Mouse (Mus musculus) limb, embryonic 14.5 days (tissue): ENCODE results near the gene Adgrg5. TPM values are rescaled to one million over a fixed set of nuclear protein-coding genes. Genes with fewer than 3 reads are reported as not detected.

ENCODE experiments used
- ATAC-seq: fragments of 200-750 bp; cut with Nextera tagmentation; 2 replicates; pipeline ENCODE4 v1.8.0; 2017; ENCODE audit warnings: low read depth, moderate number of reproducible peaks, moderate TSS enrichment; ENCODE audit not compliant: low FRiP score
- DNase-seq: peaks from one replicate; pipeline ENCODE4 v3.0.0-alpha.2; 2015; ENCODE audit warnings: low spot score
- H3K27ac ChIP-seq: fragments of 300-500 bp; sonication (generic); replicated peaks from 2 replicates; pipeline ENCODE4 v1.5.1; 2014; ENCODE audit warnings: low read depth, mild to moderate bottlenecking, low read length, moderate library complexity, mixed read lengths
- H3K27me3 ChIP-seq: fragments of 300-500 bp; sonication (generic); 2 replicates; pipeline ENCODE4 v1.6.1; 2014; ENCODE audit warnings: low read length, mixed read lengths; ENCODE audit not compliant: control insufficient read depth, insufficient read depth
- H3K36me3 ChIP-seq: fragments of 300-500 bp; sonication (generic); 2 replicates; pipeline ENCODE4 v1.6.1; 2014; ENCODE audit warnings: mild to moderate bottlenecking, low read length, moderate library complexity, mixed read lengths; ENCODE audit not compliant: control insufficient read depth, insufficient read depth
- H3K4me1 ChIP-seq: fragments of 300-500 bp; sonication (generic); 2 replicates; pipeline ENCODE4 v1.6.1; 2014; ENCODE audit warnings: antibody characterized with exemption, low read length, mixed read lengths; ENCODE audit not compliant: control insufficient read depth, insufficient read depth
- H3K4me2 ChIP-seq: fragments of 300-500 bp; sonication (generic); replicated peaks from 2 replicates; pipeline ENCODE4 v1.6.1; 2014; ENCODE audit warnings: low read depth, mild to moderate bottlenecking, low read length, moderate library complexity; ENCODE audit not compliant: severe bottlenecking
- H3K4me3 ChIP-seq: fragments of 300-500 bp; sonication (generic); replicated peaks from 2 replicates; pipeline ENCODE4 v1.5.1; 2014; ENCODE audit warnings: low read length
- H3K9ac ChIP-seq: fragments of 300-500 bp; sonication (generic); 2 replicates; pipeline ENCODE4 v1.6.1; 2014; ENCODE audit warnings: mild to moderate bottlenecking, low read depth, low read length, moderate library complexity; ENCODE audit not compliant: severe bottlenecking
- H3K9me3 ChIP-seq: fragments of 300-500 bp; sonication (generic); 2 replicates; pipeline ENCODE4 v1.6.1; 2016; ENCODE audit warnings: low read length; ENCODE audit not compliant: control insufficient read depth
- POLR2A ChIP-seq: fragments of 200-500 bp; IDR thresholded peaks from 2 replicates; pipeline ENCODE4 v1.8.0; 2012; ENCODE audit warnings: inconsistent platforms, mild to moderate bottlenecking, moderate library complexity, borderline replicate concordance; ENCODE audit not compliant: insufficient read depth, insufficient read length; ENCODE audit errors: extremely low read depth
- WGBS: fragments of 180-500 bp; shearing (Covaris S2); extraction: QIAGEN DNeasy Blood & Tissue Kit; methylation state at CpG from one replicate; pipeline ENCODE4 v1.1.7; 2014; 5-methylcytosine and 5-hydroxymethylcytosine counted together
- polyA plus RNA-seq, 2 experiments: library from polyadenylated mRNA; depleted of rRNA in 1 of 2; stranded (reverse) in 1 of 2; unstranded in 1 of 2; fragments of >200 nt; fragmentation: Nextera tagmentation in 1 of 2; extraction: Ambion mirVana in 1 of 2; gene quantifications; 2 replicates each; pipeline versions ENCODE4 v1.2.1 to v1.2.3; 2012 to 2014

Gene Adgrg5
- polyA plus RNA-seq, 2 experiments = 0.33 to 0.45 TPM

DNA sequence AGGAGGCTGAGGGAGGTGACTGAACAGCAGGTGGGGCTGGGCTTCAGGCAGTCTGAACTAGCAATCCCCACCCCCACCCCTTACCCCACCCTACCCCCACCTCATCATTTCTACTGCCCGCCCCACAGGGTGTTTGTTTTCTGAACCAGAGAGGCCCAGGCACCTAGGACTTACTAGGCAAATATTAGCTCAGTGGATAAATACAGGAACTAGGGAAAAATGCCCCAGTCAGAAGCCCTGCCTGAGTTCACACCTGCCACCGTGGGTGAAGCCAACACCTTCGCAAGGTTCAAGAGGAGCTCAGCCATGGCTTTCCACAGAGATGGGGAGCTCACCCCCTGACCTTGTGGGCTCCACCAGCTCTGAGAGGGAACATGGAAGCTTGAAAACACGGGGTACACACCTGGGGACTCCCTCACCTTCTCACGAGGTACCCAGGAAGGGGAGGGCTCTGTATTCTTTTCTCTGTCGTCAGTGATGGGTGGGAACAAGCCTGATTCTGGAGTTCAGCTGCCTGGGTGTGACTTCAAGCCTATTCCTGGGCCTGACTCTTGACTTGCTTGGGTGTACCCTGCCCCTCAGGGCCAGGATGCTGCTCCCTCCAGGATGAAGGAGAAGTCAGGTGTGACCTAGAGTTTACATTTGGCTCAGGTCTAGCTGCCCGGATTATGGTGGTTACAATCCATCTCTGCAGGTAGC, 51.1 kb downstream of the Adgrg5 start, which contains the start of gene Adgrg1:
Adgrg1 (plus strand) TSS at position 285 of the 699 bp plus-strand sequence.
- DNase-seq (no peak), ATAC-seq (no peak)
- WGBS = 45% methylated on average over 7 of the region's 7 CpGs
- Histone ChIP-seq H3K4me1 (peaks cover 19% of the 10 kb centered on the region), H3K27me3 (no peaks in the 10 kb centered on the region; the same call in 1 of the 2 replicates), H3K4me3 (no peak within 1 kb of the TSS), H3K9me3 (no peaks in the 10 kb centered on the region), H3K27ac (no peak within 1 kb of the TSS), H3K9ac (no peak within 1 kb of the TSS), H3K4me2 (no peak within 1 kb of the TSS), H3K36me3 (no peaks in the 10 kb centered on the region)
- no peak for TF ChIP-seq POLR2A

DNA sequence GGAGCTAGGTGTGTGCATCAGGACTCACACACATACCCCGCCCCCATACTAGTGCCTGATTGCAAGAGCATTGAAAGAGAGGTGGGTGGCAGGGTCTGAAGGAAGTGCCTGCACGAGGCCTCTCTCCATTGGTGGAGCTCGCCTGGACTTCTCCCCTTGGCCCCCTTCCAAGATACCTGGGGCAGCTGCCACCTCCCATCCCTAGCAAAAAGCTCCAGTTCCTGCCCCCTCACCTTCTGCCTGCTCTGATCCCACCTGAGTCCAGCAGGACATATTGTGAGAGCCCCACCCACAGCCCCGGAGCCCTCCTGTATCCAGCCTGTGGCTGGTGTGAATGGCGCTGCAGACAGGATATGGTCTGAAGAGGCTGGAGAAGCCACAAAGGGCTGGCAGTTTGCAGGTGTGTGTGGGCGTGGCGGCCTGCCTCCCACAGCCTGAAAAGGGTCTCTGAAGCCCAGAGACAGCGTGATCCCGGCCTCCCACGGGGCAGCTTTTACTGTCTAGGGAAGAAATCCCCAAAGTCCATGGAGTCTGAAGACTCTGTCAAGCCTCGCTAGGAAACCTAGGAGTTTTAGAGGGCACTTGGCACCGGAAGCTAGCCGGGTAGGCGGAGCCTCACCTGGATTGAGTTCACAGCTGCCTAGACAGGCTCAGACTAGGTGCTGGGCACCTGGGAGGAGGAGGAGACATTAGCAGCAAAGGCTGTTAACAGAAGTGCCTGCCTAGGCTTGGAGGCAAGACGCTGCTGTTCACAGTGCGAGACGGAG, 53.3 kb downstream of the Adgrg5 start:
- Histone ChIP-seq H3K4me3 (peak overlapping the region; percentile 26), H3K4me2 (peak overlapping the region; percentile 41), H3K27me3 (no peaks in the 10 kb centered on the region; the same call in 1 of the 2 replicates), H3K27ac (0 out of 2 replicates have a peak overlapping the region, but pooled peaks have one; percentile 5), H3K9me3 (no peaks in the 10 kb centered on the region), H3K4me1 (peaks cover 19% of the 10 kb centered on the region), H3K9ac (peak overlapping the region; percentile 36; the same call in 1 of the 2 replicates), H3K36me3 (no peaks in the 10 kb centered on the region)
- peak; percentile 48; the same call in 1 of the 2 replicates for TF ChIP-seq POLR2A
- ATAC-seq (0 out of 2 replicates have a peak, but pooled peaks have one; percentile 12), DNase-seq (peak; percentile 13)
- WGBS = 10% methylated on average over 17 of the region's 17 CpGs

- ATAC-seq (no peak), DNase-seq (no peak)
- Histone ChIP-seq H3K4me3 (peak overlapping the region; percentile 26), H3K27ac (no peak overlapping the region), H3K9ac (0 out of 2 replicates have a peak overlapping the region, but pooled peaks have one; percentile 25), H3K9me3 (no peaks in the 10 kb centered on the region), H3K4me2 (peak overlapping the region; percentile 41), H3K27me3 (no peaks in the 10 kb centered on the region; the same call in 1 of the 2 replicates), H3K4me1 (peaks cover 23% of the 10 kb centered on the region), H3K36me3 (no peaks in the 10 kb centered on the region)
- 29% methylated on average over 9 of the region's 9 CpGs for WGBS
- TF ChIP-seq POLR2A = no peak
Measured at GRCm38 (mm10) chr8:94978131-94978530, 54.6 kb downstream of the Adgrg5 start.

- WGBS = 75% methylated on average over 13 of the region's 13 CpGs
- Histone ChIP-seq H3K9me3 (no peaks in the 10 kb centered on the region), H3K27ac (no peak overlapping the region), H3K9ac (no peak overlapping the region), H3K36me3 (no peaks in the 10 kb centered on the region), H3K4me3 (no peak overlapping the region), H3K4me1 (peaks cover 28% of the 10 kb centered on the region), H3K27me3 (no peaks in the 10 kb centered on the region; the same call in 1 of the 2 replicates), H3K4me2 (no peak overlapping the region)
- ATAC-seq (no peak), DNase-seq (no peak)
- no peak for TF ChIP-seq POLR2A
Measured at GRCm38 (mm10) chr8:94978593-94979319, 55.3 kb downstream of the Adgrg5 start.

DNA sequence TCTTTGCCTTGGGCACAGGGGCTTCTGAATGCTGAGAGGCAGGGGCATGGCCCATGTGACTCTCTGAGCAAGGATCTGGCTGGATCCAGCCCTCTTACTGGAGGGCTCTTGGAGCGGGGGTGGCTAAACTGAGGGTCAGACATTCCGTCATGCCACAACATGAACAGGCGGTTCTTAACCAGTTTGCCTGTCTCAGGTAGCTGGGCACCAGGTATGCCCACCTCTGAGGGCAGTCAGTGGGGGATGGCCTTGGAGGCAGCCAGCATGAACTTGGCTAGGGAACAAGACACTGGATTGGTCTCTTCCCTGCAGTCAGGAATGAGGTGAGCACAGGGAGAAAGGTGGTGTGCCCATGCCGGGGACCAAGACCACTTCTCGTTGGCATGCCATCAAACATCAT, 56.7 kb downstream of the Adgrg5 start:
- 82% methylated on average over 5 of the region's 5 CpGs for WGBS

More for the DNA sequence above, 56.7 kb downstream of the Adgrg5 start:
- Histone ChIP-seq H3K27ac (no peak overlapping the region), H3K4me1 (peaks cover 35% of the 10 kb centered on the region), H3K4me3 (no peak overlapping the region), H3K9me3 (no peaks in the 10 kb centered on the region), H3K36me3 (no peaks in the 10 kb centered on the region), H3K27me3 (no peaks in the 10 kb centered on the region; the same call in 1 of the 2 replicates), H3K9ac (no peak overlapping the region), H3K4me2 (no peak overlapping the region)
- TF ChIP-seq POLR2A = no peak
- ATAC-seq (no peak), DNase-seq (no peak)
